Comparison of ENCODE assay signal across 10 mouse cellular contexts in the genomic region with DNA sequence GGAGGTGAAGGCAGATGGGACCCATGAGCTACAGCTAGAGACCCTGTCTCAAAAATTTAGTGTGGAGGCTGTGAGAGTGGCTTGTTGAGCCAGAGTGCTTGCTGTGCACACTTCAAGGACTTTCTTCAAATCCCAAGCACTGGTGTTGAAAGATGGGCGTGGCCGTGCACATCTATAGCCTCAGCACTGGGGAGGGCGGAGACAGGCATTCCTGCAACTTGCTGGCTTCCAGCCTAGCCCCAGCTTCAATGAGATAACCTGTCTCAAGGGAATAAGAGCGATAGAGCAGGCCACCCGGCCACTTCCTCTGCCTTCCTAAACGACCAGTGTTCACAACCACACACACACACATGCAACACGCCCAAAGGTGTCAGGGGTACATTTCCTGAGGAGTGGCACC. TPM values are rescaled to one million over a fixed set of nuclear protein-coding genes. Genes with fewer than 3 reads are reported as not detected.
DNase-seq lines count a peak whose midpoint lies in the region; ATAC-seq lines count a peak whose summit lies in the region.
"Had no signal": no experiment of that assay in that cellular context is flagged by ENCODE, and none has a peak within 500 bp of the region (broad histone marks: within the 10 kb centered on the region; RNA-seq: fewer than 3 reads in every experiment).

No protein-coding gene starts in this region.

- no peak overlapping the region for H3K9ac ChIP-seq in forebrain, embryonic 13.5 days
- peak overlapping the region; percentile 62 for H3K9ac ChIP-seq in heart, embryonic 16.5 days (ENCODE audit: low read length)

- H3K4me2 ChIP-seq in forebrain, embryonic 13.5 days, result no peak overlapping the region; the same call in 1 of the 2 replicates
- peak overlapping the region; percentile 35 for H3K4me2 ChIP-seq in heart, embryonic 16.5 days (ENCODE audit: low read depth, low read length)

- no peak for DNase-seq in forebrain, embryonic 10.5 days (ENCODE audit: extremely low spot score, low spot score)
- peak; percentile 64 for DNase-seq in lung, postnatal 14 days
- no peak for DNase-seq in cerebellum, adult 11 months
- no peak for DNase-seq in thymus, postnatal 4 days
- DNase-seq: kidney, adult 2 months; spleen, adult 18-20 months had no signal

- H3K9me3 ChIP-seq in forebrain, embryonic 10.5 days, result peaks cover 3% of the 10 kb centered on the region; the same call in 1 of the 2 replicates
- peaks cover 5% of the 10 kb centered on the region; the same call in 1 of the 2 replicates for H3K9me3 ChIP-seq in forebrain, embryonic 13.5 days (replicated peaks)
- 0 out of 2 replicates have a peak, but pooled peaks cover 2% of the 10 kb centered on the region for H3K9me3 ChIP-seq in heart, embryonic 16.5 days (replicated peaks; ENCODE audit: control insufficient read depth, low read length)

- no peak overlapping the region for H3K4me3 ChIP-seq in forebrain, embryonic 10.5 days
- H3K4me3 ChIP-seq in forebrain, embryonic 13.5 days, result no peak overlapping the region
- H3K4me3 ChIP-seq in brown adipose tissue, adult 24 weeks (ENCODE audit: insufficient read depth, low read depth, low read length), result no peak overlapping the region
- H3K4me3 ChIP-seq in heart, embryonic 16.5 days (ENCODE audit: low read length), result no peak overlapping the region

- no peaks in the 10 kb centered on the region for H3K36me3 ChIP-seq in forebrain, embryonic 10.5 days (replicated peaks)
- no peaks in the 10 kb centered on the region for H3K36me3 ChIP-seq in forebrain, embryonic 13.5 days (ENCODE audit: poor library complexity, severe bottlenecking)
- peaks cover 10% of the 10 kb centered on the region for H3K36me3 ChIP-seq in heart, embryonic 16.5 days (ENCODE audit: control insufficient read depth, insufficient read depth)

- 83% methylated on average over 7 of the region's 7 CpGs for WGBS in forebrain, embryonic 10.5 days
- 73% methylated on average over 7 of the region's 7 CpGs for WGBS in forebrain, embryonic 13.5 days
- 30% methylated on average over 7 of the region's 7 CpGs for WGBS in heart, embryonic 16.5 days

- peak overlapping the region; percentile 58; the same call in 1 of the 2 replicates for H3K27ac ChIP-seq in forebrain, embryonic 10.5 days
- H3K27ac ChIP-seq in forebrain, embryonic 13.5 days, result no peak overlapping the region
- 0 out of 2 replicates have a peak overlapping the region, but pooled peaks have one; percentile 0 for H3K27ac ChIP-seq in brown adipose tissue, adult 24 weeks (replicated peaks; ENCODE audit: low read depth, low read length)
- H3K27ac ChIP-seq in heart, embryonic 16.5 days (ENCODE audit: low read length), result peak overlapping the region; percentile 97

- peaks cover 18% of the 10 kb centered on the region for H3K4me1 ChIP-seq in forebrain, embryonic 10.5 days
- peaks cover 22% of the 10 kb centered on the region for H3K4me1 ChIP-seq in forebrain, embryonic 13.5 days
- no peaks in the 10 kb centered on the region for H3K4me1 ChIP-seq in brown adipose tissue, adult 24 weeks (ENCODE audit: control insufficient read depth, insufficient read depth, insufficient read length, low read length)
- H3K4me1 ChIP-seq in heart, embryonic 16.5 days (ENCODE audit: control insufficient read depth, insufficient read depth, low read length), result peaks cover 39% of the 10 kb centered on the region

- no peaks in the 10 kb centered on the region for H3K27me3 ChIP-seq in forebrain, embryonic 10.5 days (ENCODE audit: poor library complexity, severe bottlenecking)
- no peaks in the 10 kb centered on the region for H3K27me3 ChIP-seq in forebrain, embryonic 13.5 days
- H3K27me3 ChIP-seq in heart, embryonic 16.5 days (ENCODE audit: control insufficient read depth, insufficient read depth, low read length), result no peaks in the 10 kb centered on the region

- no peak for ATAC-seq in forebrain, embryonic 13.5 days
- ATAC-seq in heart, embryonic 16.5 days (replicated peaks; ENCODE audit: extremely low read depth, insufficient read depth, low FRiP score), result peak; percentile 94
- no peak for ATAC-seq in erythroid progenitor cell, adult 5-6 weeks (replicated peaks; ENCODE audit: low FRiP score, poor library complexity, severe bottlenecking)

RNA-seq across cellular contexts. Expression of a gene that starts 14.5 kb away (rescaled TPM):
- polyA plus RNA-seq in forebrain, embryonic 10.5 days (2016; fragmentation: Nextera tagmentation; extraction: Ambion mirVana), result 7.0 and 7.3 TPM in 2 replicates
- 10.8 and 11.8 TPM in 2 replicates for polyA plus RNA-seq in forebrain, embryonic 13.5 days (2015; fragmentation: Nextera tagmentation; extraction: Ambion mirVana)
- polyA plus RNA-seq in brown adipose tissue, adult 24 weeks (2012; ENCODE audit: insufficient read depth, insufficient read length, missing spikeins), result 2.2 and 4.9 TPM in 2 replicates
- 170 and 182 TPM in 2 replicates for polyA plus RNA-seq in heart, embryonic 16.5 days (2015; fragmentation: Nextera tagmentation; extraction: Ambion mirVana)
- not detected in 2 replicates for total RNA-seq in erythroid progenitor cell, adult 5-6 weeks (2015; ENCODE audit: low replicate concordance)
- 2.3 TPM in 1 of 2 replicates, not detected in the other for total RNA-seq in erythroid progenitor cell, adult 5-6 weeks (2017; ENCODE audit: low replicate concordance)

Comparison
In these comparisons a context has a peak if more than half of its experiments do, and no peak if none do; other contexts are left out.
1. RNA of a gene that starts 14.5 kb away (polyA plus RNA-seq): 170 to 182 TPM in heart, embryonic 16.5 days; 10.8 to 11.8 TPM in forebrain, embryonic 13.5 days, 7.0 to 7.3 TPM in forebrain, embryonic 10.5 days and 2.2 to 4.9 TPM in brown adipose tissue, adult 24 weeks; every median in the first group is over 10 times any median in the second.